17 mouse cellular contexts compared by ENCODE assay signal in the genomic region with DNA sequence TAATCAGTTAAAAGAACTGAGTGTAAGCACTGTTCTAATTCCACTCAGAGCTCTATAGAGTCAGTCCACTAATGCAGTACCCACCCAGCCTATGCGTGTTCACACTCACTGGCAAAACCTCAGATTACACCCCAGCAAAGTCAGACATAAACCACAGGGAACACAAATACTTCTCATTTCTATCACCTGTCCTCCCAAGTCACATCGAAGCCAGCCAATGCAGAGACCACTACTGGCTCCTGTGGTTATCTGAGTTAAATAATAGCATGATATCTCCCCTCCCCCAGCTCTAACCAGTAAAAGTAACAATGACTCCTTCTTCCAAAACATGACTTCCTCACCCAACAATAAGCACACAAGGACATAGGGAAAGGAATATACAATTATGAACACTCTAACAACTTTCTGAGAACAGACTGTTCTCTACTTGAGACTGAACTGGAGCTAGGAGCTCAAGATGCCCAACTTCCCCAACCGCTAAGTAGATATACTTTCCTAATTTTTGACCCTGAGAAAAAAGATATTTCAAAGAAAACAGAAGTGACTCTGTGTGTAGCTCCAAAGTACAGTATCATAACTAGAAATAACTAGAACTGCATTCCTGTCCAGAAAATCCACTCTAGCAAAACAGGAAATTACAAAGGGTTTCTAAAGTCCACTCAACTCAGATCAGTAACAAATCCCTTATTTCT. TPM values are rescaled to one million over a fixed set of nuclear protein-coding genes. Genes with fewer than 3 reads are reported as not detected.
DNase-seq lines count a peak whose midpoint lies in the region; ATAC-seq and TF ChIP-seq lines count a peak whose summit lies in the region.
"Had no signal": no experiment of that assay in that cellular context is flagged by ENCODE, and none has a peak within 500 bp of the region (broad histone marks: within the 10 kb centered on the region; RNA-seq: fewer than 3 reads in every experiment).

No protein-coding gene starts in this region.

- ATAC-seq in hematopoietic stem cell, adult 5-6 weeks (replicated peaks in 1 of 2; ENCODE audit: insufficient read depth in 1 of 2, low FRiP score in 2 of 2, low TSS enrichment in 1 of 2, low read depth in 1 of 2, poor library complexity in 2 of 2, severe bottlenecking in 2 of 2) = peak; percentile 43 to 46
- ATAC-seq in stomach, postnatal 0 days (ENCODE audit: low FRiP score, low TSS enrichment) = no peak
- ATAC-seq: forebrain, embryonic 14.5 days had no signal

- H3K36me3 ChIP-seq in spleen, adult 2 months (ENCODE audit: control insufficient read depth, insufficient read depth, low read length) = no peaks in the 10 kb centered on the region; the same call in 1 of the 2 replicates
- H3K36me3 ChIP-seq in stomach, postnatal 0 days (ENCODE audit: control insufficient read depth, insufficient read depth, low read length) = peaks cover 15% of the 10 kb centered on the region

- 34% methylated on average over 3 of the region's 3 CpGs for WGBS in spleen, adult 2 months
- WGBS in stomach, postnatal 0 days = 71% methylated on average over 3 of the region's 3 CpGs

- TF ChIP-seq POLR2A in spleen, adult 2 months (IDR thresholded peaks at IDR 0.05; ENCODE audit: low read depth, low read length) = no peak

- no peaks in the 10 kb centered on the region for H3K27me3 ChIP-seq in spleen, adult 2 months (ENCODE audit: control insufficient read depth, insufficient read depth, low read length)
- H3K27me3 ChIP-seq in stomach, postnatal 0 days (ENCODE audit: control insufficient read depth, insufficient read depth, low read length) = no peaks in the 10 kb centered on the region
- H3K27me3 ChIP-seq: embryonic facial prominence, embryonic 15.5 days; megakaryocyte, embryonic 14.5 days had no signal

- no peaks in the 10 kb centered on the region for H3K9me3 ChIP-seq in stomach, postnatal 0 days (ENCODE audit: control insufficient read depth, low read length)
- H3K9me3 ChIP-seq: embryonic facial prominence, embryonic 15.5 days; megakaryocyte, embryonic 14.5 days had no signal

- no peak overlapping the region for H3K9ac ChIP-seq in stomach, postnatal 0 days (ENCODE audit: low read length)
- H3K9ac ChIP-seq: embryonic facial prominence, embryonic 15.5 days had no signal

- peak; percentile 49 for DNase-seq in kidney, adult 9 months
- DNase-seq in kidney, postnatal 4 days = no peak
- no peak for DNase-seq in spleen, adult 2 months (ENCODE audit: low read depth in 1 of 2, low spot score in 2 of 2)
- no peak for DNase-seq in spleen, adult 18-20 months
- no peak for DNase-seq in stomach, postnatal 0 days (ENCODE audit: low spot score)
- no peak for DNase-seq in cerebellum, postnatal 25 days
- DNase-seq: adrenal gland, postnatal 14 days; gastrocnemius, postnatal 14 days; right cerebral cortex, postnatal 14 days had no signal

- no peak for TF ChIP-seq EP300 in stomach, postnatal 0 days (optimal IDR thresholded peaks at IDR 0.05)

- H3K4me3 ChIP-seq in spleen, adult 2 months (ENCODE audit: extremely low read depth, insufficient read depth, insufficient read length) = no peak overlapping the region
- no peak overlapping the region for H3K4me3 ChIP-seq in stomach, postnatal 0 days (ENCODE audit: low read depth, low read length)
- H3K4me3 ChIP-seq: embryonic facial prominence, embryonic 15.5 days had no signal

- H3K4me1 ChIP-seq in spleen, adult 2 months (ENCODE audit: control insufficient read depth, insufficient read depth, insufficient read length) = peaks cover 11% of the 10 kb centered on the region; the same call in 1 of the 2 replicates
- peaks cover 2% of the 10 kb centered on the region for H3K4me1 ChIP-seq in stomach, postnatal 0 days (replicated peaks; ENCODE audit: control insufficient read depth, insufficient read depth)

- peak overlapping the region; percentile 29 for H3K27ac ChIP-seq in spleen, adult 2 months (ENCODE audit: insufficient read depth, low read length)
- peak overlapping the region; percentile 45 for H3K27ac ChIP-seq in stomach, postnatal 0 days (replicated peaks)
- H3K27ac ChIP-seq: embryonic facial prominence, embryonic 15.5 days had no signal

- H3K4me2 ChIP-seq in stomach, postnatal 0 days (replicated peaks; ENCODE audit: low read depth) = no peak overlapping the region
- H3K4me2 ChIP-seq: embryonic facial prominence, embryonic 15.5 days had no signal

- TF ChIP-seq CTCF in spleen, adult 2 months (IDR thresholded peaks at IDR 0.05; ENCODE audit: extremely low read depth, insufficient read depth, insufficient read length, insufficient replicate concordance) = no peak
- no peak for TF ChIP-seq CTCF in stomach, postnatal 0 days (IDR thresholded peaks at IDR 0.05; ENCODE audit: low read depth)

RNA-seq across cellular contexts. Expression of a gene that starts 27.0 kb away (rescaled TPM):
- polyA plus RNA-seq in spleen, adult 2 months (2012; rRNA removed) = 12.3 and 14.7 TPM in 2 replicates
- 24.5 and 32.2 TPM in 2 replicates for total RNA-seq in hematopoietic stem cell, adult 5-6 weeks (2017)
- polyA plus RNA-seq in stomach, postnatal 0 days (2015; fragmentation: Nextera tagmentation; extraction: Ambion mirVana) = 34.5 and 38.8 TPM in 2 replicates

RNA-seq across cellular contexts. Expression of a gene that starts 35.3 kb away (rescaled TPM):
- not detected in 2 replicates for polyA plus RNA-seq in spleen, adult 2 months (2012; rRNA removed)
- 0.13 TPM in 1 of 2 replicates, not detected in the other for total RNA-seq in hematopoietic stem cell, adult 5-6 weeks (2017)
- 0.07 and 0.11 TPM in 2 replicates for polyA plus RNA-seq in stomach, postnatal 0 days (2015; fragmentation: Nextera tagmentation; extraction: Ambion mirVana)
- total RNA-seq: adrenal gland, postnatal 14 days; gastrocnemius, postnatal 14 days had no signal
- polyA plus RNA-seq: cortical plate, adult 2 months had no signal

RNA-seq across cellular contexts. Expression of a gene that starts 47.0 kb away (rescaled TPM):
- polyA plus RNA-seq in spleen, adult 2 months (2012; rRNA removed) = 52.6 and 76.8 TPM in 2 replicates
- 81.5 and 84.4 TPM in 2 replicates for total RNA-seq in hematopoietic stem cell, adult 5-6 weeks (2017)
- polyA plus RNA-seq in stomach, postnatal 0 days (2015; fragmentation: Nextera tagmentation; extraction: Ambion mirVana) = 111 and 123 TPM in 2 replicates

RNA-seq across cellular contexts. Expression of a gene that starts 54.3 kb away (rescaled TPM):
- not detected in 2 replicates for polyA plus RNA-seq in spleen, adult 2 months (2012; rRNA removed)
- not detected in 2 replicates for total RNA-seq in hematopoietic stem cell, adult 5-6 weeks (2017)
- polyA plus RNA-seq in stomach, postnatal 0 days (2015; fragmentation: Nextera tagmentation; extraction: Ambion mirVana) = not detected in 2 replicates
- total RNA-seq: adrenal gland, postnatal 14 days; gastrocnemius, postnatal 14 days had no signal
- polyA plus RNA-seq: cortical plate, adult 2 months; embryonic facial prominence, embryonic 15.5 days; forebrain, embryonic 14.5 days; hindbrain, embryonic 11.5 days; kidney, embryonic 14.5 days; limb, embryonic 11.5 days had no signal

RNA-seq across cellular contexts. Expression of a gene that starts 54.6 kb away (rescaled TPM):
- 4.9 and 5.0 TPM in 2 replicates for polyA plus RNA-seq in spleen, adult 2 months (2012; rRNA removed)
- total RNA-seq in hematopoietic stem cell, adult 5-6 weeks (2017) = 25.0 and 28.6 TPM in 2 replicates
- 18.1 and 18.2 TPM in 2 replicates for polyA plus RNA-seq in stomach, postnatal 0 days (2015; fragmentation: Nextera tagmentation; extraction: Ambion mirVana)
